Comparison of ENCODE assay signal across 15 mouse cellular contexts in genomic region chr4:105129212-105129611, GRCm38 (mm10).
"Had no signal": no experiment of that assay in that cellular context is flagged by ENCODE, and none has a peak within 500 bp of the region (broad histone marks: within the 10 kb centered on the region; RNA-seq: fewer than 3 reads in every experiment).

No protein-coding gene starts in this region.

- H3K4me2 ChIP-seq: liver, embryonic 12.5 days; lung, embryonic 15.5 days; midbrain, embryonic 11.5 days; midbrain, embryonic 13.5 days; midbrain, embryonic 15.5 days; neural tube, embryonic 12.5 days; stomach, embryonic 15.5 days had no signal

- H3K9ac ChIP-seq: liver, embryonic 12.5 days; liver, embryonic 14.5 days; lung, embryonic 15.5 days; midbrain, embryonic 13.5 days; midbrain, embryonic 15.5 days; neural tube, embryonic 12.5 days; stomach, embryonic 15.5 days had no signal

- H3K27ac ChIP-seq: liver, embryonic 12.5 days; liver, embryonic 14.5 days; lung, embryonic 15.5 days; macrophage; midbrain, embryonic 13.5 days; midbrain, embryonic 15.5 days; neural tube, embryonic 12.5 days; stomach, embryonic 15.5 days had no signal

- H3K4me1 ChIP-seq: liver, embryonic 12.5 days; megakaryocyte, embryonic 14.5 days; midbrain, embryonic 13.5 days; midbrain, embryonic 15.5 days; neural tube, embryonic 12.5 days; stomach, embryonic 15.5 days had no signal

- ATAC-seq: liver, embryonic 12.5 days; midbrain, embryonic 13.5 days; midbrain, embryonic 15.5 days had no signal

- H3K9me3 ChIP-seq: liver, embryonic 12.5 days; lung, embryonic 15.5 days; midbrain, embryonic 13.5 days; midbrain, embryonic 15.5 days; neural tube, embryonic 12.5 days; stomach, embryonic 15.5 days had no signal

- H3K4me3 ChIP-seq: liver, embryonic 12.5 days; lung, embryonic 15.5 days; megakaryocyte, embryonic 14.5 days; midbrain, embryonic 13.5 days; midbrain, embryonic 15.5 days; neural tube, embryonic 12.5 days; stomach, embryonic 15.5 days had no signal

- H3K27me3 ChIP-seq: liver, embryonic 12.5 days; lung, embryonic 15.5 days; midbrain, embryonic 13.5 days; midbrain, embryonic 15.5 days; neural tube, embryonic 12.5 days; stomach, embryonic 15.5 days had no signal

- H3K36me3 ChIP-seq: liver, embryonic 12.5 days; lung, embryonic 15.5 days; midbrain, embryonic 13.5 days; midbrain, embryonic 15.5 days; neural tube, embryonic 12.5 days; stomach, embryonic 15.5 days had no signal

- DNase-seq: lung, postnatal 14 days; right cerebral cortex, postnatal 14 days; thymus, adult 2 months; thymus, postnatal 25 days; thymus, postnatal 4 days had no signal
